Mouse (Mus musculus): ENCODE results near the gene Klf13.

Gene Klf13

GRCm38 (mm10) chr7:63950931-63951607, 12.4 kb upstream of the Klf13 start:
- no peak for DNase-seq (ENCODE audit: low spot score in 2 of 2)

GRCm38 (mm10) chr7:63949176-63949575, 10.5 kb upstream of the Klf13 start:
- DNase-seq (ENCODE audit: low spot score in 2 of 2) = no peak

GRCm38 (mm10) chr7:63947514-63948487, 9.1 kb upstream of the Klf13 start:
- no peak for DNase-seq (ENCODE audit: low spot score in 2 of 2)

- DNase-seq (ENCODE audit: low spot score in 2 of 2) = no peak
These were observed 5.2 kb upstream of the Klf13 start for GRCm38 (mm10) chr7:63943946-63944345.

- DNase-seq (ENCODE audit: low spot score in 2 of 2) = peak; percentile 29 to 48
These were observed 2.8 kb upstream of the Klf13 start for GRCm38 (mm10) chr7:63941501-63941900.

GRCm38 (mm10) chr7:63941050-63941449, 2.3 kb upstream of the Klf13 start:
- DNase-seq (ENCODE audit: low spot score in 2 of 2) = no peak

- no peak for DNase-seq (ENCODE audit: low spot score in 2 of 2)
These were observed 1.6 kb upstream of the Klf13 start for GRCm38 (mm10) chr7:63940321-63940720.

- peak; percentile 91 for DNase-seq (ENCODE audit: low spot score in 2 of 2)
These were observed 759 bp upstream of the Klf13 start for GRCm38 (mm10) chr7:63939397-63939951.

- no peak for DNase-seq (ENCODE audit: low spot score in 2 of 2)
These were observed 425 bp downstream of the Klf13 start for GRCm38 (mm10) chr7:63938066-63938913.

GRCm38 (mm10) chr7:63937236-63938065, 1.3 kb downstream of the Klf13 start:
- peak; percentile 90 to 91 for DNase-seq (ENCODE audit: low spot score in 2 of 2)

- no peak for DNase-seq (ENCODE audit: low spot score in 2 of 2)
These were observed 1.8 kb downstream of the Klf13 start for GRCm38 (mm10) chr7:63936986-63937235.

- DNase-seq (ENCODE audit: low spot score in 2 of 2) = peak; percentile 87 to 90
These were observed 2.3 kb downstream of the Klf13 start for GRCm38 (mm10) chr7:63936188-63936985.

- DNase-seq (ENCODE audit: low spot score in 2 of 2) = no peak
These were observed 2.9 kb downstream of the Klf13 start for GRCm38 (mm10) chr7:63935809-63936187.

- no peak for DNase-seq (ENCODE audit: low spot score in 2 of 2)
These were observed 4.2 kb downstream of the Klf13 start for GRCm38 (mm10) chr7:63934530-63934929.

- no peak for DNase-seq (ENCODE audit: low spot score in 2 of 2)
These were observed 4.8 kb downstream of the Klf13 start for GRCm38 (mm10) chr7:63933905-63934304.

- peak in 1 of 2 experiments; percentile 23 for DNase-seq (ENCODE audit: low spot score in 2 of 2)
These were observed 6.3 kb downstream of the Klf13 start for GRCm38 (mm10) chr7:63932461-63932860.

- DNase-seq (ENCODE audit: low spot score in 2 of 2) = no peak
These were observed 7.9 kb downstream of the Klf13 start for GRCm38 (mm10) chr7:63930766-63931165.

GRCm38 (mm10) chr7:63930132-63930531, 8.6 kb downstream of the Klf13 start:
- peak; percentile 69 to 78 for DNase-seq (ENCODE audit: low spot score in 2 of 2)

- no peak for DNase-seq (ENCODE audit: low spot score in 2 of 2)
These were observed 9.6 kb downstream of the Klf13 start for GRCm38 (mm10) chr7:63929080-63929479.

GRCm38 (mm10) chr7:63927121-63927520, 11.6 kb downstream of the Klf13 start:
- DNase-seq (ENCODE audit: low spot score in 2 of 2) = no peak

Measured in spleen, postnatal 36 days (tissue).